Mouse (Mus musculus) forebrain, embryonic 15.5 days (tissue): Measurements from ENCODE around the gene Kalrn. TPM values are rescaled to one million over a fixed set of nuclear protein-coding genes. Genes with fewer than 3 reads are reported as not detected.
A peak's percentile ranks its signal among the peaks of the same experiment; 100 is the strongest.

Source experiments
- ATAC-seq: fragments of 200-750 bp; cut with Nextera tagmentation; replicated peaks from 2 replicates; pipeline ENCODE4 v1.8.0; 2017; ENCODE audit warnings: mild to moderate bottlenecking, moderate TSS enrichment, moderate library complexity
- H3K27ac ChIP-seq: fragments of 300-500 bp; sonication (generic); replicated peaks from 2 replicates; pipeline ENCODE4 v1.5.1; 2015; ENCODE audit warnings: mild to moderate bottlenecking, inconsistent platforms
- H3K27me3 ChIP-seq: fragments of 300-500 bp; sonication (generic); 2 replicates; pipeline ENCODE4 v1.6.1; 2015; ENCODE audit warnings: inconsistent platforms
- H3K36me3 ChIP-seq: fragments of 300-500 bp; sonication (generic); 2 replicates; pipeline ENCODE4 v1.6.1; 2015; ENCODE audit warnings: mild to moderate bottlenecking, inconsistent platforms
- H3K4me1 ChIP-seq: fragments of 300-500 bp; sonication (generic); 2 replicates; pipeline ENCODE4 v1.6.1; 2015; ENCODE audit warnings: inconsistent platforms
- H3K4me2 ChIP-seq: fragments of 300-500 bp; sonication (generic); replicated peaks from 2 replicates; pipeline ENCODE4 v1.6.1; 2015; ENCODE audit warnings: mild to moderate bottlenecking, inconsistent platforms
- H3K4me3 ChIP-seq: fragments of 300-500 bp; sonication (generic); 2 replicates; pipeline ENCODE4 v1.5.1; 2015; ENCODE audit warnings: mild to moderate bottlenecking, inconsistent platforms
- H3K9ac ChIP-seq: fragments of 300-500 bp; sonication (generic); replicated peaks from 2 replicates; pipeline ENCODE4 v1.6.1; 2015; ENCODE audit warnings: mild to moderate bottlenecking, inconsistent platforms
- H3K9me3 ChIP-seq: fragments of 300-500 bp; sonication (generic); 2 replicates; pipeline ENCODE4 v1.6.1; 2016; ENCODE audit warnings: inconsistent platforms
- WGBS: fragments of 180-500 bp; shearing (Covaris S2); methylation state at CpG from one replicate; pipeline ENCODE4 v1.1.7; 2015; ENCODE audit warnings: mixed read lengths; 5-methylcytosine and 5-hydroxymethylcytosine counted together
- polyA plus RNA-seq: library from polyadenylated mRNA; unstranded; fragments of >200 nt; fragmentation: Nextera tagmentation; extraction: Ambion mirVana; gene quantifications from 2 replicates; pipeline ENCODE4 v1.2.1, GENCODE M21; 2015

The Kalrn gene
- polyA plus RNA-seq: 36.4 and 38.8 TPM in 2 replicates

- Histone ChIP-seq H3K4me3 (peak within 1 kb of the TSS; percentile 95), H3K9ac (peak within 1 kb of the TSS; percentile 94), H3K4me1 (peaks cover 46% of the 10 kb centered on the region), H3K27me3 (no peaks in the 10 kb centered on the region), H3K4me2 (peak within 1 kb of the TSS; percentile 81), H3K36me3 (no peaks in the 10 kb centered on the region), H3K27ac (peak within 1 kb of the TSS; percentile 99), H3K9me3 (no peaks in the 10 kb centered on the region; the same call in 1 of the 2 replicates)
- 1% methylated on average over 75 of the region's 84 CpGs for WGBS
- ATAC-seq: peak; percentile 95
These were observed at the start of gene Kalrn for GRCm38 (mm10) chr16:34573151-34573802. Kalrn (minus strand) TSS chr16:34573532.

GRCm38 (mm10) chr16:34614021-34614420, 40.7 kb upstream of the Kalrn start:
- no peak overlapping the region for H3K4me2 ChIP-seq
- H3K4me3 ChIP-seq: no peak overlapping the region
- H3K27me3 ChIP-seq: no peaks in the 10 kb centered on the region
- WGBS: 81% methylated on average over 2 of the region's 2 CpGs
- H3K27ac ChIP-seq: no peak overlapping the region
- ATAC-seq: no peak
- H3K9me3 ChIP-seq: no peaks in the 10 kb centered on the region
- H3K36me3 ChIP-seq: no peaks in the 10 kb centered on the region
- no peak overlapping the region for H3K9ac ChIP-seq
- no peaks in the 10 kb centered on the region for H3K4me1 ChIP-seq

GRCm38 (mm10) chr16:34610137-34610536, 36.8 kb upstream of the Kalrn start:
- no peak for ATAC-seq
- Histone ChIP-seq H3K9me3 (no peaks in the 10 kb centered on the region), H3K9ac (no peak overlapping the region), H3K27ac (no peak overlapping the region), H3K4me3 (no peak overlapping the region), H3K4me1 (no peaks in the 10 kb centered on the region), H3K36me3 (no peaks in the 10 kb centered on the region), H3K27me3 (no peaks in the 10 kb centered on the region), H3K4me2 (no peak overlapping the region)
- 72% methylated on average over 1 of the region's 1 CpGs for WGBS

- no peak overlapping the region for H3K27ac ChIP-seq
- 36% methylated on average over 3 of the region's 3 CpGs for WGBS
- no peaks in the 10 kb centered on the region for H3K9me3 ChIP-seq
- no peaks in the 10 kb centered on the region for H3K27me3 ChIP-seq
- no peak overlapping the region for H3K4me2 ChIP-seq
- H3K9ac ChIP-seq: no peak overlapping the region
- no peak for ATAC-seq
- H3K36me3 ChIP-seq: no peaks in the 10 kb centered on the region
- no peaks in the 10 kb centered on the region for H3K4me1 ChIP-seq
- H3K4me3 ChIP-seq: no peak overlapping the region
These were observed 32.3 kb upstream of the Kalrn start for GRCm38 (mm10) chr16:34605679-34606078.

- Histone ChIP-seq H3K4me3 (no peak overlapping the region), H3K27me3 (no peaks in the 10 kb centered on the region), H3K36me3 (no peaks in the 10 kb centered on the region), H3K27ac (no peak overlapping the region), H3K9me3 (no peaks in the 10 kb centered on the region), H3K9ac (no peak overlapping the region), H3K4me2 (no peak overlapping the region), H3K4me1 (no peaks in the 10 kb centered on the region)
- no peak for ATAC-seq
- WGBS: 86% methylated on average over 6 of the region's 6 CpGs
These were observed 30.5 kb upstream of the Kalrn start for GRCm38 (mm10) chr16:34603854-34604253.

- ATAC-seq: no peak
- no peak overlapping the region for H3K27ac ChIP-seq
- H3K27me3 ChIP-seq: no peaks in the 10 kb centered on the region
- no peak overlapping the region for H3K4me2 ChIP-seq
- 71% methylated on average over 4 of the region's 4 CpGs for WGBS
- no peaks in the 10 kb centered on the region for H3K4me1 ChIP-seq
- H3K9ac ChIP-seq: no peak overlapping the region
- no peaks in the 10 kb centered on the region for H3K36me3 ChIP-seq
- no peak overlapping the region for H3K4me3 ChIP-seq
- no peaks in the 10 kb centered on the region for H3K9me3 ChIP-seq
These were observed 29.7 kb upstream of the Kalrn start for GRCm38 (mm10) chr16:34603076-34603475.

- Histone ChIP-seq H3K4me3 (no peak overlapping the region), H3K9me3 (no peaks in the 10 kb centered on the region)
These were observed 28.6 kb upstream of the Kalrn start for GRCm38 (mm10) chr16:34601954-34602353.

GRCm38 (mm10) chr16:34595294-34595693, 22.0 kb upstream of the Kalrn start:
- Histone ChIP-seq H3K9ac (no peak overlapping the region), H3K4me2 (no peak overlapping the region), H3K27me3 (no peaks in the 10 kb centered on the region), H3K36me3 (no peaks in the 10 kb centered on the region), H3K9me3 (no peaks in the 10 kb centered on the region), H3K4me3 (no peak overlapping the region), H3K4me1 (no peaks in the 10 kb centered on the region), H3K27ac (no peak overlapping the region)
- ATAC-seq: no peak
- 31% methylated on average over 3 of the region's 3 CpGs for WGBS

More at GRCm38 (mm10) chr16:34601954-34602353, 28.6 kb upstream of the Kalrn start:
- H3K27ac ChIP-seq: no peak overlapping the region
- no peaks in the 10 kb centered on the region for H3K27me3 ChIP-seq
- H3K36me3 ChIP-seq: no peaks in the 10 kb centered on the region
- H3K9ac ChIP-seq: no peak overlapping the region
- ATAC-seq: no peak
- 80% methylated on average over 4 of the region's 4 CpGs for WGBS
- H3K4me2 ChIP-seq: no peak overlapping the region
- H3K4me1 ChIP-seq: no peaks in the 10 kb centered on the region

GRCm38 (mm10) chr16:34594597-34595262, 21.4 kb upstream of the Kalrn start:
- 74% methylated on average over 8 of the region's 8 CpGs for WGBS
- Histone ChIP-seq H3K36me3 (no peaks in the 10 kb centered on the region), H3K9me3 (no peaks in the 10 kb centered on the region), H3K4me2 (no peak overlapping the region), H3K9ac (no peak overlapping the region), H3K4me3 (no peak overlapping the region), H3K27me3 (no peaks in the 10 kb centered on the region), H3K27ac (no peak overlapping the region), H3K4me1 (no peaks in the 10 kb centered on the region)
- ATAC-seq: no peak

GRCm38 (mm10) chr16:34592696-34593095, 19.4 kb upstream of the Kalrn start:
- no peak overlapping the region for H3K4me2 ChIP-seq
- H3K9ac ChIP-seq: no peak overlapping the region
- H3K4me1 ChIP-seq: no peaks in the 10 kb centered on the region
- no peak overlapping the region for H3K4me3 ChIP-seq
- ATAC-seq: no peak
- H3K36me3 ChIP-seq: no peaks in the 10 kb centered on the region
- 87% methylated on average over 2 of the region's 2 CpGs for WGBS
- H3K9me3 ChIP-seq: no peaks in the 10 kb centered on the region
- H3K27me3 ChIP-seq: no peaks in the 10 kb centered on the region
- no peak overlapping the region for H3K27ac ChIP-seq

- no peak overlapping the region for H3K9ac ChIP-seq
- no peaks in the 10 kb centered on the region for H3K27me3 ChIP-seq
- ATAC-seq: no peak
- H3K9me3 ChIP-seq: no peaks in the 10 kb centered on the region
- H3K4me2 ChIP-seq: no peak overlapping the region
- no peaks in the 10 kb centered on the region for H3K4me1 ChIP-seq
- no peak overlapping the region for H3K4me3 ChIP-seq
- no peaks in the 10 kb centered on the region for H3K36me3 ChIP-seq
- 76% methylated on average over 1 of the region's 1 CpGs for WGBS
- no peak overlapping the region for H3K27ac ChIP-seq
These were observed 18.6 kb upstream of the Kalrn start for GRCm38 (mm10) chr16:34591934-34592333.

- ATAC-seq: no peak
- no peak overlapping the region for H3K4me2 ChIP-seq
- H3K27me3 ChIP-seq: no peaks in the 10 kb centered on the region
- H3K36me3 ChIP-seq: no peaks in the 10 kb centered on the region
- 97% methylated on average over 4 of the region's 4 CpGs for WGBS
- H3K9ac ChIP-seq: no peak overlapping the region
- no peaks in the 10 kb centered on the region; the same call in 1 of the 2 replicates for H3K9me3 ChIP-seq
- H3K27ac ChIP-seq: no peak overlapping the region
- no peak overlapping the region for H3K4me3 ChIP-seq
- peaks cover under 1% of the 10 kb centered on the region; the same call in 1 of the 2 replicates for H3K4me1 ChIP-seq
These were observed 6.5 kb upstream of the Kalrn start for GRCm38 (mm10) chr16:34579671-34580326.
